Mouse (Mus musculus) megakaryocyte, embryonic 14.5 days (primary cell): ENCODE data around the gene Ctdspl2. TPM values are rescaled to one million over a fixed set of nuclear protein-coding genes. Genes with fewer than 3 reads are reported as not detected.
"Not testable (repeated sequence)": the region's sequence is repeated elsewhere in the genome, so short reads cannot be mapped to it uniquely, and the experiment has no call there.

Source experiments
- H3K27me3 ChIP-seq: replicated peaks from 2 replicates; pipeline ENCODE3; 2012; ENCODE audit warnings: inconsistent platforms
- H3K36me3 ChIP-seq: replicated peaks from 2 replicates; pipeline ENCODE3; 2012; ENCODE audit warnings: low read length, inconsistent platforms, mixed read lengths
- H3K4me1 ChIP-seq: 2 replicates; pipeline ENCODE4 v1.6.1; 2012; ENCODE audit warnings: inconsistent platforms
- H3K4me3 ChIP-seq: replicated peaks from 2 replicates; pipeline ENCODE3; 2012; ENCODE audit warnings: moderate library complexity, mild to moderate bottlenecking, inconsistent platforms
- H3K9me3 ChIP-seq: 2 replicates; pipeline ENCODE4 v1.6.1; 2012; ENCODE audit warnings: inconsistent platforms
- FLI1 ChIP-seq: IDR thresholded peaks from 2 replicates; pipeline ENCODE4 v1.6.1; 2012; ENCODE audit warnings: low read length, inconsistent platforms, mixed read lengths
- GATA1 ChIP-seq: IDR thresholded peaks from 3 replicates; pipeline ENCODE4 v1.6.1; 2012; ENCODE audit warnings: mixed read lengths, low read length, inconsistent platforms, borderline replicate concordance
- polyA plus RNA-seq: library from polyadenylated mRNA; stranded (reverse); fragments of >175 nt; gene quantifications from 2 replicates; pipeline ENCODE4 v1.2.3, GENCODE M21; 2012; ENCODE audit warnings: low replicate concordance; ENCODE audit not compliant: insufficient read depth

Ctdspl2 gene
- polyA plus RNA-seq, 1 experiment = 0.40 TPM

DNA sequence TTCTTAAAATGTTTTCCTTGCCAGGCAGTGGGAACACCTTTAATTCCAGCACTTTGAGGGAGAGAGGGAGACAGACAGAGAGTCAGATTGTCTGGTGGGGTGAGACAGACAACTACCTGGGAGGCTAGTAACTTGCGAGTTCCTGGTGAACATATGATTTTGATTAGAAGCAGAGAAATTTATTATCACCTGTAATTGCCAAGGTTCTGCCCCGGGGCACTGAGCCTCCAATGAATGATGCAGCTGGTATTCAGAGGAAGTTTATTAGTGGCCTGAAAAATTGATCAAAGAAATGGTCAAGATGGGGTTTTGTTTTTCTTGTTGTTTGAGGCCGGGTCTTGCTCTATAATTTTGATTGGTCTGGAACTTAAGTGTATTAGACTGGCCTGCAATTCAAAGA is 53.0 kb downstream of the Ctdspl2 start:
- TF ChIP-seq GATA1 = no peak
- TF ChIP-seq FLI1 = no peak
- no peak overlapping the region for H3K4me3 ChIP-seq
- no peaks in the 10 kb centered on the region for H3K27me3 ChIP-seq
- H3K36me3 ChIP-seq = peaks cover 51% of the 10 kb centered on the region
- H3K9me3 ChIP-seq = no peaks in the 10 kb centered on the region
- peaks cover 7% of the 10 kb centered on the region for H3K4me1 ChIP-seq

DNA sequence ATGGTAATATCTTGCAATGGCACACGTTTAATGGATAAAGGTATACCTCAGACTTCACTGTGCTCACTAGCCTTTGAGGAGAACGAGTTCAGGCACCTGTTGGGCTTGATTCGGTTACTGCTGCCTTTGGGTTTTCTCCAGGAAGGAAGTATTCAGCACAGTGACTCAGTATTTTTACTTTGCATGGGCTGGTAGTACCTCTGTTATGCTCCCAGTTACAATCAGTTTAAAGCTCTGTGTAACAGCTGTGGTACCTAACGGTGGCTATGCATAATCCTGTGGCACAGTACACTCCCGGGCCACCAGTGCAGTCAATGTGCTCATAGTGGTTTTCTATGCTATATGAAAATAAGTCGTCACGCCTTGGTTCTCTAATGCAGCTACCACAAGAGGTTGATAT is 55.6 kb downstream of the Ctdspl2 start:
- H3K4me3 ChIP-seq = no peak overlapping the region
- peaks cover 10% of the 10 kb centered on the region for H3K4me1 ChIP-seq
- H3K36me3 ChIP-seq = peaks cover 48% of the 10 kb centered on the region
- H3K27me3 ChIP-seq = no peaks in the 10 kb centered on the region
- H3K9me3 ChIP-seq = no peaks in the 10 kb centered on the region
- TF ChIP-seq FLI1 (no peak), GATA1 (no peak)

DNA sequence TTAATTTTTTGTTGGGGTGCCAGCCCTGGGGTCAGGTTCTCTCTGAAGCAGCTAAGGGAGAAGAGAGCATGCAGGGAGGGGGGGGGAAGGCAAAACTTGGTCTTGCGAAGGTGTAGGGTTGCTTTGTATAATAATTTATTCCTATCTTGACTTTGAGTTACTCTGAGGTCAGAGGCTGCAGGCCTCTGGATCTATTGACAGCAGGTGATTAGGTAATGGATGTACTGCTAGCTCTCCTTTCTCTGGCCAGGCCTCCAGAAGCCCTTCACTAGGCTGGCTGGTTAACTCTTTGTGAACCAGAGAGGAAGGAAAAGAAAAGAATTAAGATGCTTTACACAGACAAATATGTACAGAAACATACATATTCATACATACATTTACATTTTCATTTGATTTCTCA is 62.9 kb downstream of the Ctdspl2 start:
- H3K36me3 ChIP-seq = peaks cover 24% of the 10 kb centered on the region
- H3K4me1 ChIP-seq = peaks cover 6% of the 10 kb centered on the region; the same call in 1 of the 2 replicates
- H3K4me3 ChIP-seq = no peak overlapping the region
- TF ChIP-seq GATA1 (no peak), FLI1 (no peak)
- no peaks in the 10 kb centered on the region for H3K9me3 ChIP-seq
- no peaks in the 10 kb centered on the region for H3K27me3 ChIP-seq

DNA sequence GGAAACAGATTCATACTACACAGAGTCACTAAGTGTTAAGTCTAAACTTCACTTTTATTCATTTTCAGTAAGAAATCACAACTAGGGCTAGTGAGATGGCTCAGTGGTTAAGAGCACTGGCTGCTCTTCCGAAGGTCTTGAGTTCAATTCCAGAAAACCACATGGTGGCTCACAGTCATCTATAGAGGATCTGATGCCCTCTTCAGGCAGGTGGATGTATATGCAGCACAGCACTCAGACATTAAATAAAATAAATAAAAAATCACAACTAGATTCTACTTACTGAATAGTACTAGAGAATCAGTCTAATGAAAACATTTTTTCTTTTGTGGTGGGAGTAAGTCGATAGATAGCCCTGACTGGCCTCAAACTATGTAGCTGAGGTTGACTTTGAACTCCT is 66.5 kb downstream of the Ctdspl2 start:
- H3K4me3 ChIP-seq = no peak overlapping the region
- H3K36me3 ChIP-seq = peaks cover under 1% of the 10 kb centered on the region
- H3K4me1 ChIP-seq = peaks cover 19% of the 10 kb centered on the region
- H3K27me3 ChIP-seq = no peaks in the 10 kb centered on the region
- no peak for TF ChIP-seq GATA1
- TF ChIP-seq FLI1 = no peak
- no peaks in the 10 kb centered on the region for H3K9me3 ChIP-seq

DNA sequence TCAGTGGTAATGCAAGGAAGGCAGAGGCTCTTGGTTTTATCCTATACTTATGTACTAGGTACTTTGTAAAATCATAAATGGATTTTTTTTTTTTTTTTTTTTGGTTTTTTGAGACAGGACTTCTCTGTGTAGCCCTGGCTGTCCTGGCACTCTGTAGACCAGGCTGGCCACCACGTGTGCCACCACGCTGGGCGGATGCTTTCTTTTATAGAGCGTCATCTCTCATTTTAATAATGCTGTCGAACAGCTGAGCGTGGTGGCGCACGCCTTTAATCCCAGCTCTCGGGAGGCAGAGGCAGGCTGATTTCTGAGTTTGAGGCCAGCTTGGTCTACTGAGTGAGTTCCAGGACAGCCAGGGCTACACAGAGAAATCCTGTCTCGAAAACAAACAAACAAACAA is 71.3 kb downstream of the Ctdspl2 start:
- Histone ChIP-seq H3K4me1 (peaks cover 28% of the 10 kb centered on the region), H3K4me3 (peak overlapping the region; percentile 64)
- not testable (repeated sequence) for H3K36me3 ChIP-seq, H3K9me3 ChIP-seq, H3K27me3 ChIP-seq

DNA sequence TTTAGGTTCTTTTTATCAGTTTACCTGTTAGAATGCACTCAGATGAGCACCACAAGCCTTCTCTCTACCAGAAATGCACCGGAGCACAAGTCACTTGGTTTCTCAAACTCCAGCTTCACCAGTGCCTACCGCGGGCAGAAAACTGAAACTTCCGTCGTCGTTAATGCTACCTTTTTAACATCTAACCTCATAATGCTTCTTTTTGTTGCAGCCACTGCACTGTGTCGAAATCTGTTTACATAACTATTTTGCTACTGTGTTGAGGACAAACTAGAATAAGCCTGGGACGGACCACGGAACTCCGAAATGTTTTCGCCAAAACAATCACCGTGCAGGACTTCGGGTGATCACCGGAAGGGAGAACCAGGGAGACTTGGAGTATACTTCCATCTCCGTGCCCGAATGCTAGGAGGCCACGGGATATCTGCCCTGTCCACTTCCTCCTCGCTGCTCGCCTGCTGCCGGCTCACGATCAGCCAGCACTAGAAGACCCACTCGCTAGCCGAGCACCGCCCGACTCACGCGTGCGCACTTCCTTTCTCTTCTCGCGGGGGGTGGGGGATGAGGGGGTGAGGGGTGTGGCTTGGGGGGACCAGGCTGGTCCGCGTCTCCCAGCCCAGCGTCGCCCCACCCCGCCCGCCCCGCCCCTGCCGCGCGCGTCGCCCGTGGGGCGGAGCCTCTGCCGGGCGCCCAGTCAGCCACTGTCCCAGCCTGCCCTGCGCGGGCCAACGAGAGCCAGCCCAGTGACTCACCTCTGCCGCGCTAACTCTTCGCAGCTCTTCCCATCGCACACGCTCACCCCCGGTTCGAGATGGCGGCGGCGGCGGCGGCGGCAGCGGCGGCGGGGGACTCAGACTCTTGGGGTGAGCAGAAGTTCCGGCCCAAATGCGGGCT is 72.3 kb downstream of the Ctdspl2 start, which contains the start of gene Eif3j1:
Gene Eif3j1, plus strand, starts transcription at position 685 of the 894 bp plus-strand sequence.
- peak within 1 kb of the TSS; percentile 97 for H3K4me3 ChIP-seq
- H3K4me1 ChIP-seq = peaks cover 35% of the 10 kb centered on the region
- peaks cover 16% of the 10 kb centered on the region for H3K36me3 ChIP-seq
- TF ChIP-seq FLI1 = no peak
- no peak for TF ChIP-seq GATA1
- H3K27me3 ChIP-seq = no peaks in the 10 kb centered on the region
- H3K9me3 ChIP-seq = no peaks in the 10 kb centered on the region

DNA sequence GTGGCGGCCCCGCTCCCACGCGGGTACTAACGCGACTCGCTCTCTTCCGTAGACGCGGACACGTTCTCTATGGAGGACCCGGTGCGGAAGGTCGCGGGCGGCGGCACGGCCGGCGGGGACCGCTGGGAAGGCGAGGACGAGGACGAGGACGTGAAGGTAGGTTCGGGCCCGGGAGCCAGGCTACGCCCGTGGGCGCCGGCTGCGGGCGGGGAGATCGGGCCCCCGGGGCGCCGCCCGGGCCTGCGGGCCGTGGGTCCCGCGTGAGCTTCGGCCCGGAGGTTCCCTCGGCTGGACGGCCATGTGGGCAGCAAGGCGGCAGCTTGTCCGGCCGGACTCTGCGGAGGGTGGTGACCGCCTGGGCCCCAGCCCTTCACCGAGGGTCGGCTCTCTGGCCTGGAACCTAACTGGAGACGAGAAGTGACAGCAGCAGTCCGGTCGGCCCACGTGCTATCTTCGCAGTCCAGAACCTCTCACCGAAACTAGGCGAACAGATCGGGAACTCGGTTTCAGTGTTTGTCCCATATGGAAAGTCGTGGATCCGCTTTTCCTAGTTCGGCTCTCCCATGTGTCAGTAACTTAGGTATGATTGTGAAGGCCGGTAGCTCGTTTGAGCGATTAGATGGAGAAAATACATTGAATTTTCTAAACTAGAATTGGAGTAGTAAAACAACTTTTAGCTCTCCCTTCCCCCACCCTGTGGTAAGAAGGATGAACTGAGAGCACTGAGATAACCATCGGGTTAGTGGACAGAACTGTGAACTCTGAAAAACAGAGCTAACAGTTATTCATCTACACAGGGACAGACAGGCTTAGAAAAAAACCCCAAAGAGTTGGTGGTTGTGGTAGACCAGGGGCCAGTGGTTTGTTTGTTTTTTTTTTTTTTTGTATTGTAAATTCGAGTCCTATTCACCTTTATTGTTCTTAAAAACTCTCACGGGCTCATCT is 73.2 kb downstream of the Ctdspl2 start:
- Histone ChIP-seq H3K36me3 (peaks cover 23% of the 10 kb centered on the region), H3K27me3 (no peaks in the 10 kb centered on the region), H3K4me3 (peak overlapping the region; percentile 94), H3K9me3 (no peaks in the 10 kb centered on the region), H3K4me1 (peaks cover 38% of the 10 kb centered on the region)
- no peak for TF ChIP-seq FLI1
- TF ChIP-seq GATA1 = no peak

DNA sequence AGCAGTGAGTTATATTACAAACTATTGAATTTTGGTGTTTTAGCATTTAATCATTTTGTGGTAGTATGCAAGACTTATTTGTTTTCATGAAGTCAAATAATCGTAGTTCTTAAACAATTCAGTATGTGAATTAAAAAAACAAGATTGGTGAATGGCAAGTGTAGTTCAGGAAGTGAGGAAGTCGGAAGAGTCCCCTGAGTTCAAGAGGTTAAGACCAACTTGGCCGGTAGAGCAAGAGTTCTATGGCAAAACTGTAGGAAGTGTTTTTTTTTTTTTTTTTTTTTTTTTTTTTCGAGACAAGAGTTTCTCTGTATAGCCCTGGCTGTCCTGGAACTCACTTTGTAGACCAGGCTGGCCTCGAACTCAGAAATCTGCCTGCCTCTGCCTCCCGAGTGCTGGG is 76.2 kb downstream of the Ctdspl2 start:
- TF ChIP-seq FLI1 = no peak
- no peak for TF ChIP-seq GATA1
- Histone ChIP-seq H3K9me3 (no peaks in the 10 kb centered on the region), H3K4me3 (no peak overlapping the region), H3K36me3 (peaks cover 46% of the 10 kb centered on the region), H3K4me1 (peaks cover 45% of the 10 kb centered on the region), H3K27me3 (no peaks in the 10 kb centered on the region)

DNA sequence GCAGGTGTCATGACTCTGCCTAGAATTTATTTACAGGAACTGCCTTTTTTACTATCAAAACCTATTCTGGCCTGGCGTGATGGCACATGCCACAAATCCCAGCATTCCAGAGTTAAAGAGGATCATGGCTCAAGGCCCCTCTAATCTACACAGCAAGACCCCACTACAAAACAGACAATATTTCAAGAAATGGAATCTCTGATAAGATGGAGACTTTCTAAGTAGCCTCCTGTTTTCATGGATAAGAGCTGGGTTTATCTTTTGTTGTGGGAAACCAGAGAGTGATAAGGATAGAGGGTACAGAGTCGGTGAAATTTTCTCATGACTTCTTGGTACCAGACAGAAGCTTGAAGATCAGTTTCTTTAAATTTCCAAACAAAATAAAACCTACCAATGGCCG is 80.3 kb downstream of the Ctdspl2 start:
- H3K4me1 ChIP-seq = peaks cover 34% of the 10 kb centered on the region
- peaks cover 71% of the 10 kb centered on the region for H3K36me3 ChIP-seq
- no peaks in the 10 kb centered on the region for H3K27me3 ChIP-seq
- no peak overlapping the region for H3K4me3 ChIP-seq
- TF ChIP-seq FLI1 = no peak
- H3K9me3 ChIP-seq = no peaks in the 10 kb centered on the region

DNA sequence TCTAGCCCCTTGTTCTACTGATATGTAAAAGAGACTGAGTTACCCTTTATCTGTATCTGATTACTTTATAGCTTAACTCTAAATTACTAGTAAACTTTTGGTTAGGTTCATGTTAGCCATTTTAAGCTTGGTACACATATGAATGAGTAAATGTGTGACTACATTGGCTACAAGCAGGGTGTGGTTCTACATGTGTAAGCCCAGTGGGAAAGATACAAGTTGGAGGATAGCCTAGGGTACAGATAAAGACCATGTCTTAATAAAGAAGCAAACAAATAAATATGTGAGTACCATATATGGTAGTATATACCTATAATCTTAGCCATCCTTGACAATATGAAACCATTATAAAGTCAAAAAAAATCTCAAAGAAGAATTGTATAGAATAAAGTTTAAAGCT is 88.1 kb downstream of the Ctdspl2 start:
- no peaks in the 10 kb centered on the region for H3K27me3 ChIP-seq
- TF ChIP-seq FLI1 = no peak
- H3K9me3 ChIP-seq = no peaks in the 10 kb centered on the region
- no peak overlapping the region for H3K4me3 ChIP-seq
- H3K4me1 ChIP-seq = peaks cover 4% of the 10 kb centered on the region; the same call in 1 of the 2 replicates
- peaks cover 81% of the 10 kb centered on the region for H3K36me3 ChIP-seq
